Mouse (Mus musculus) megakaryocyte progenitor cell, adult 5-6 weeks (primary cell): ENCODE results near the gene Bicral. TPM values are rescaled to one million over a fixed set of nuclear protein-coding genes. Genes with fewer than 3 reads are reported as not detected.
"Not testable (repeated sequence)": the region's sequence is repeated elsewhere in the genome, so short reads cannot be mapped to it uniquely, and the experiment has no call there.

Source experiments
- ATAC-seq: replicated peaks from 2 replicates; pipeline ENCODE4 v1.8.0; 2016; ENCODE audit warnings: mild to moderate bottlenecking, moderate TSS enrichment, inconsistent platforms; ENCODE audit not compliant: poor library complexity
- total RNA-seq, 2 experiments: library from RNA; stranded (forward) in 1 of 2; stranded (reverse) in 1 of 2; fragments of 157-497, 149-512 nt in 1 of 2; fragments of 200-1000 nt in 1 of 2; gene quantifications; 2 replicates each; pipeline versions ENCODE4 v1.2.3 to v1.2.4; 2015 to 2017

Gene Bicral
- total RNA-seq, 2 experiments from 2014 or later = 20.3 to 26.1 TPM

GRCm38 (mm10) chr17:46764916-46765315, 93.4 kb downstream of the Bicral start:
- ATAC-seq = not testable (repeated sequence)

DNA sequence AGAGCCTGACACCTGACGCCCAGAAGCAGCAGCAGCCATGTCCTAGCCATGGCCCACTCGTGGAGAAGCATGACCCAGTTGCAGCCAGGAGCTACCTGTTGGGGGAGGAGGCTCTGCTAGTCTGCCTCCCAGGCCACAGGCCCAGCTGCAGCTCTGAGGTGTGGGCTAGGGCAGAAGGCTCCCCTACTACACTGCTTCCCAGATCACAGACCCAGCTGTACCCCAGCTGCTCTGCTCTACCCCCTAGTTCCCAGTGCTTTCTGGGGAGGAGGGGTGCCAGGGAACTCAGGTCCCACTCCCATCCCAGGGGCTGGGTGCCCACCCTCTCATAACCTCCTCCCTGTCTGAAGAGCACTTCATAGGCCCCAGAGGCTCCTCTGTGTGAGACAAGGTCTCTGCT, 94.7 kb downstream of the Bicral start, which contains the start of gene Ptcra:
TSS of gene Ptcra (minus strand) at position 169 of the 400 bp plus-strand sequence.
- no peak for ATAC-seq

- no peak for ATAC-seq
Observed at GRCm38 (mm10) chr17:46758753-46759152, 99.5 kb downstream of the Bicral start.

DNA sequence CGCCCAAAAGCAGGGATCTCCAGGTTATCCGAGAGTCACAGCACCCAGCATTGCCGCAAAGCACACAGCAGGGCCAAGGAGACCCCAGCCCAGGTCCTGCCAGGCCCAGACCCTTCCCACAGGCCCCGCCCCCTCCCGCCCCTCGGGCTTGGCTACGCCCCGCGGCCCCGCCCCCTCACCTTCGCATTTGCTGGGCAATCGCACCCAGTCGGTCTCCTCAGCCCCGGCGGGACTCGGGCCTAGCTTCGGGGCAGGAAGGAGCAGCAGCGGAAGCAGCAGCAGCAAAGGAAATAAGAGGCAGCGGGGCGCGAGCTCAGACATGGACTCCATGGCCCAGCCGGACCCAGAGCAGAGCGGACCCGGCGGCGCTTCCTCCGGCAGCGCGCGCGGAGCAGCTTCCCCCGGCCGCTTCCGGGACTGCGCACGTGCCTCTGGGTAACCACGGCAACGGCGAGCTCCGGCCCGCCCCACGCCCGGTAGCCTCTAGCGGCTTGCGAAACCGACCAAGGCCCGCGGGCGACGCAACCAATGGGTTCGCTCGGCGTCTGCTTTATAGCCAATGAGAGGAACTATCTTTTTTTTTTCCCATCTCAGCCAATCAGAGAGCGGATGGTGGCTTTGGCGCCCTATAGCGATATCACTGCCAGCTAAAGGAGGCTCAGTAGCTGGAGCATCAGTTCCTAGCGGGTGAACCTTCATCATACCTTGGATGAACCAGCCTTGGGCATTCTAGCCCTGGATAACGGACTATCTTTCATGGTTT, 106.3 kb downstream of the Bicral start, which contains the start of gene Cnpy3:
TSS of gene Cnpy3 (minus strand) at position 421 of the 763 bp plus-strand sequence.
- peak; percentile 92 for ATAC-seq

DNA sequence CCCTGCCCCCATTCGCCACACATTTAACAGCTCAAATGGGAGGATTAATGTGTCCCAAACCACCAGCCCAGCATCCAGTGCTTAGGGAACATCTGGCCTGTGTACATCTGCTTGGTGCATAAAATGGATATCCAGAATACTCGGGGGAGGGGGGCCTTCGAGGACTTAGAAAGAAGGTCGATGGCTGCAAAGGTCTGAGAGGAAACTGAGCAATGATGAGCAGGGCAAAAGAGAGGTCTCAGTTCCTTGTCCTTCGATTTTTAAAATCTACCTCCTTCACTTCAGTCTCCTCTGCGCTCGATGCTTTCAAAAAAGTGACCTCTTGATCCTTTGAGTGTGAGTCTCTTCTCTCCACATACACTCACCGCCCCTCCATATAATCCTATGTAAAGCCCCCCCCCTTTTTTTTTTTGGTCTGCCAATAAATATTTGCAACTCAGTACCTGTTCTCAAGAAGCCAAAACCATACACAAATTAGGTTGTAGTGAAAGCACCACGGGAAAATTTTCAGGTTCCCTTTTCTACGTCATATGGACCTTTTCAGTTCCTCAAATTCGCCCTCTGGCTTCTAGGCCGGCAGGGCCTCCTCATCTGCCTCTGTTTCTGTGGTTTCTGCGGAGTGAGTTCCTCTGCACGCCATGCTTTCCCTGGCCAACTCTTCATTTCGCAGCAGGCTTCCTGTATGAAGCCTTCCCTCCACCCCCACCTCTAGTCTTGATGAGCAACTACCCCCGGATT, 107.1 kb downstream of the Bicral start:
- ATAC-seq = peak; percentile 59

- no peak for ATAC-seq
Observed at GRCm38 (mm10) chr17:46750580-46750979, 107.7 kb downstream of the Bicral start.

- ATAC-seq = no peak
Observed at GRCm38 (mm10) chr17:46749282-46749681, 109.0 kb downstream of the Bicral start.

Other genes with a start within 250 kb of the Bicral start
- gene Ptk7, start 229.0 kb downstream of the Bicral start, total RNA-seq (2015) = 1.4 and 2.0 TPM in 2 replicates
- gene Ptk7, start 229.0 kb downstream of the Bicral start, total RNA-seq (2017) = 3.0 and 3.6 TPM in 2 replicates
- gene Klc4, start 212.5 kb downstream of the Bicral start, total RNA-seq (2015) = 1.9 and 2.9 TPM in 2 replicates
- 7.5 and 9.5 TPM in 2 replicates for gene Klc4, start 212.5 kb downstream of the Bicral start, total RNA-seq (2017)
- gene Mrpl2, start 212.3 kb downstream of the Bicral start, total RNA-seq (2015) = 80.1 and 101 TPM in 2 replicates
- gene Mrpl2, start 212.3 kb downstream of the Bicral start, total RNA-seq (2017) = 75.5 and 84.7 TPM in 2 replicates
- 7.3 and 7.6 TPM in 2 replicates for gene Cul7, start 208.1 kb downstream of the Bicral start, total RNA-seq (2015)
- 9.1 and 14.3 TPM in 2 replicates for gene Cul7, start 208.1 kb downstream of the Bicral start, total RNA-seq (2017)
- 12.4 and 13.6 TPM in 2 replicates for gene Rrp36, start 184.1 kb downstream of the Bicral start, total RNA-seq (2015)
- 70.4 and 89.7 TPM in 2 replicates for gene Rrp36, start 184.1 kb downstream of the Bicral start, total RNA-seq (2017)
- gene Mea1, start 179.7 kb downstream of the Bicral start, total RNA-seq (2015) = 47.6 and 53.5 TPM in 2 replicates
- gene Mea1, start 179.7 kb downstream of the Bicral start, total RNA-seq (2017) = 74.9 and 77.6 TPM in 2 replicates
- 36.4 and 40.8 TPM in 2 replicates for gene Klhdc3, start 177.6 kb downstream of the Bicral start, total RNA-seq (2015)
- 26.3 and 27.8 TPM in 2 replicates for gene Klhdc3, start 177.6 kb downstream of the Bicral start, total RNA-seq (2017)
- 25.6 and 26.9 TPM in 2 replicates for gene Ppp2r5d, start 153.4 kb downstream of the Bicral start, total RNA-seq (2015)
- 44.1 and 46.1 TPM in 2 replicates for gene Ppp2r5d, start 153.4 kb downstream of the Bicral start, total RNA-seq (2017)
- 7.8 and 10.2 TPM in 2 replicates for gene Pex6, start 147.0 kb downstream of the Bicral start, total RNA-seq (2015)
- gene Pex6, start 147.0 kb downstream of the Bicral start, total RNA-seq (2017) = 11.3 TPM in 2 replicates
- not detected in 2 replicates for gene Gnmt, start 129.3 kb downstream of the Bicral start, total RNA-seq (2015)
- not detected in 2 replicates for gene Gnmt, start 129.3 kb downstream of the Bicral start, total RNA-seq (2017)
- gene Cnpy3, start 106.3 kb downstream of the Bicral start, total RNA-seq (2015) = 30.6 and 34.3 TPM in 2 replicates
- 101 and 102 TPM in 2 replicates for gene Cnpy3, start 106.3 kb downstream of the Bicral start, total RNA-seq (2017)
- gene Ptcra, start 94.8 kb downstream of the Bicral start, total RNA-seq (2015) = 0.72 and 0.73 TPM in 2 replicates
- not detected in 2 replicates for gene Ptcra, start 94.8 kb downstream of the Bicral start, total RNA-seq (2017)
- 27.3 and 28.5 TPM in 2 replicates for gene 2310039H08Rik, start 85.8 kb downstream of the Bicral start, total RNA-seq (2015)
- gene 2310039H08Rik, start 85.8 kb downstream of the Bicral start, total RNA-seq (2017) = 10.0 and 16.5 TPM in 2 replicates
- 113 and 123 TPM in 2 replicates for gene Rpl7l1, start 75.8 kb downstream of the Bicral start, total RNA-seq (2015)
- gene Rpl7l1, start 75.8 kb downstream of the Bicral start, total RNA-seq (2017) = 142 and 179 TPM in 2 replicates
- 11.3 and 12.5 TPM in 2 replicates for gene Tbcc, start 32.2 kb upstream of the Bicral start, total RNA-seq (2015)
- 12.5 and 12.8 TPM in 2 replicates for gene Tbcc, start 32.2 kb upstream of the Bicral start, total RNA-seq (2017)
- not detected in 2 replicates for gene Prph2, start 52.0 kb upstream of the Bicral start, total RNA-seq (2015)
- not detected in 2 replicates for gene Prph2, start 52.0 kb upstream of the Bicral start, total RNA-seq (2017)
- 37.8 and 39.0 TPM in 2 replicates for gene Ubr2, start 152.1 kb upstream of the Bicral start, total RNA-seq (2015)
- 25.8 and 28.3 TPM in 2 replicates for gene Ubr2, start 152.1 kb upstream of the Bicral start, total RNA-seq (2017)